Mouse (Mus musculus): ENCODE measurements around the gene Fignl2. TPM values are rescaled to one million over a fixed set of nuclear protein-coding genes. Genes with fewer than 3 reads are reported as not detected.
A peak's percentile ranks its signal among the peaks of the same experiment; 100 is the strongest.
"Not testable (repeated sequence)": the region's sequence is repeated elsewhere in the genome, so short reads cannot be mapped to it uniquely, and the experiment has no call there.

Gene Fignl2
- polyA plus RNA-seq, 1 experiment = 0.01 TPM

- peaks cover 30% of the 10 kb centered on the region for H3K27me3 ChIP-seq (ENCODE audit: control insufficient read depth, insufficient read depth, insufficient read length)
- H3ac ChIP-seq (ENCODE audit: control insufficient read depth, insufficient read length, low read depth) = no peak overlapping the region
- no peak overlapping the region for H3K4me3 ChIP-seq (ENCODE audit: insufficient read depth, poor library complexity, severe bottlenecking)
- TF ChIP-seq MYOD1 (IDR thresholded peaks at IDR 0.05; ENCODE audit: control insufficient read depth, insufficient read length, low read depth) (no peak), MAX (IDR thresholded peaks at IDR 0.05) (no peak), FOSL1 (IDR thresholded peaks at IDR 0.05; ENCODE audit: insufficient read depth, low read length, poor library complexity, severe bottlenecking) (no peak), MYOG (IDR thresholded peaks at IDR 0.05; ENCODE audit: control insufficient read depth, extremely low read depth, insufficient read length) (no peak), CTCF (IDR thresholded peaks at IDR 0.05; ENCODE audit: control insufficient read depth, insufficient read depth, insufficient read length) (no peak), CEBPB (IDR thresholded peaks at IDR 0.05; ENCODE audit: low read depth) (no peak)
- no peaks in the 10 kb centered on the region for H3K79me3 ChIP-seq (ENCODE audit: low read depth)
- no peaks in the 10 kb centered on the region for H3K36me3 ChIP-seq (ENCODE audit: control insufficient read depth, insufficient read depth)
- no peaks in the 10 kb centered on the region for H3K79me2 ChIP-seq (ENCODE audit: control insufficient read depth, insufficient read depth)
These were observed 43.3 kb upstream of the Fignl2 start for GRCm38 (mm10) chr15:101121411-101122289.

- H3K36me3 ChIP-seq (ENCODE audit: control insufficient read depth, insufficient read depth) = no peaks in the 10 kb centered on the region
- H3K4me3 ChIP-seq (ENCODE audit: insufficient read depth, poor library complexity, severe bottlenecking) = no peak overlapping the region
- H3K79me3 ChIP-seq (ENCODE audit: low read depth) = no peaks in the 10 kb centered on the region
- no peaks in the 10 kb centered on the region for H3K79me2 ChIP-seq (ENCODE audit: control insufficient read depth, insufficient read depth)
- no peak for TF ChIP-seq MYOG (IDR thresholded peaks at IDR 0.05; ENCODE audit: control insufficient read depth, extremely low read depth, insufficient read length)
- no peak for TF ChIP-seq FOSL1 (IDR thresholded peaks at IDR 0.05; ENCODE audit: insufficient read depth, low read length, poor library complexity, severe bottlenecking)
- no peak for TF ChIP-seq MAX (IDR thresholded peaks at IDR 0.05)
- no peak for TF ChIP-seq CEBPB (IDR thresholded peaks at IDR 0.05; ENCODE audit: low read depth)
- no peak overlapping the region for H3ac ChIP-seq (ENCODE audit: control insufficient read depth, insufficient read length, low read depth)
- H3K27me3 ChIP-seq (ENCODE audit: control insufficient read depth, insufficient read depth, insufficient read length) = peaks cover 20% of the 10 kb centered on the region
These were observed 40.2 kb upstream of the Fignl2 start for GRCm38 (mm10) chr15:101118399-101119125.

- Histone ChIP-seq H3ac (ENCODE audit: control insufficient read depth, insufficient read length, low read depth) (no peak within 1 kb of the TSS), H3K79me2 (ENCODE audit: control insufficient read depth, insufficient read depth) (no peaks in the 10 kb centered on the region), H3K36me3 (ENCODE audit: control insufficient read depth, insufficient read depth) (no peaks in the 10 kb centered on the region), H3K4me3 (ENCODE audit: insufficient read depth, poor library complexity, severe bottlenecking) (no peak within 1 kb of the TSS), H3K79me3 (ENCODE audit: low read depth) (no peaks in the 10 kb centered on the region), H3K27me3 (ENCODE audit: control insufficient read depth, insufficient read depth, insufficient read length) (peaks cover 38% of the 10 kb centered on the region)
- no peak for TF ChIP-seq MAX (IDR thresholded peaks at IDR 0.05)
- TF ChIP-seq FOSL1 (IDR thresholded peaks at IDR 0.05; ENCODE audit: insufficient read depth, low read length, poor library complexity, severe bottlenecking) = no peak
- TF ChIP-seq MYOD1 (IDR thresholded peaks at IDR 0.05; ENCODE audit: control insufficient read depth, insufficient read length, low read depth) = no peak
- TF ChIP-seq MYOG (IDR thresholded peaks at IDR 0.05; ENCODE audit: control insufficient read depth, extremely low read depth, insufficient read length) = no peak
- TF ChIP-seq CTCF (IDR thresholded peaks at IDR 0.05; ENCODE audit: control insufficient read depth, insufficient read depth, insufficient read length) = no peak
- TF ChIP-seq CEBPB (IDR thresholded peaks at IDR 0.05; ENCODE audit: low read depth) = no peak
- no peak for TF ChIP-seq USF1 (IDR thresholded peaks at IDR 0.05; ENCODE audit: low read depth)
These were observed 37.2 kb upstream of the Fignl2 start, which contains the start of gene Ankrd33 for GRCm38 (mm10) chr15:101115511-101116110. TSS of gene Ankrd33 (plus strand) at chr15:101115755.

- H3K4me3 ChIP-seq (ENCODE audit: insufficient read depth, poor library complexity, severe bottlenecking); H3K79me3 ChIP-seq (ENCODE audit: low read depth); H3K79me2 ChIP-seq (ENCODE audit: control insufficient read depth, insufficient read depth); H3ac ChIP-seq (ENCODE audit: control insufficient read depth, insufficient read length, low read depth); H3K36me3 ChIP-seq (ENCODE audit: control insufficient read depth, insufficient read depth): not testable (repeated sequence)
- H3K27me3 ChIP-seq (ENCODE audit: control insufficient read depth, insufficient read depth, insufficient read length) = peaks cover 43% of the 10 kb centered on the region
These were observed 35.4 kb upstream of the Fignl2 start for GRCm38 (mm10) chr15:101113778-101114177.

- no peak for TF ChIP-seq CTCF (IDR thresholded peaks at IDR 0.05; ENCODE audit: control insufficient read depth, insufficient read depth, insufficient read length)
- no peak for TF ChIP-seq FOSL1 (IDR thresholded peaks at IDR 0.05; ENCODE audit: insufficient read depth, low read length, poor library complexity, severe bottlenecking)
- TF ChIP-seq CEBPB (IDR thresholded peaks at IDR 0.05; ENCODE audit: low read depth) = peak; percentile 85
- TF ChIP-seq MYOG (IDR thresholded peaks at IDR 0.05; ENCODE audit: control insufficient read depth, extremely low read depth, insufficient read length) = no peak
- TF ChIP-seq MYOD1 (IDR thresholded peaks at IDR 0.05; ENCODE audit: control insufficient read depth, insufficient read length, low read depth) = no peak
- TF ChIP-seq MAX (IDR thresholded peaks at IDR 0.05) = no peak
- peak; percentile 81 for TF ChIP-seq USF1 (IDR thresholded peaks at IDR 0.05; ENCODE audit: low read depth)
- H3K79me3 ChIP-seq (ENCODE audit: low read depth) = no peaks in the 10 kb centered on the region
- H3K36me3 ChIP-seq (ENCODE audit: control insufficient read depth, insufficient read depth) = no peaks in the 10 kb centered on the region
- H3K79me2 ChIP-seq (ENCODE audit: control insufficient read depth, insufficient read depth) = no peaks in the 10 kb centered on the region
- H3K4me3 ChIP-seq (ENCODE audit: insufficient read depth, poor library complexity, severe bottlenecking) = no peak overlapping the region
- H3K27me3 ChIP-seq (ENCODE audit: control insufficient read depth, insufficient read depth, insufficient read length) = peaks cover 39% of the 10 kb centered on the region
- no peak overlapping the region for H3ac ChIP-seq (ENCODE audit: control insufficient read depth, insufficient read length, low read depth)
These were observed 34.8 kb upstream of the Fignl2 start for GRCm38 (mm10) chr15:101113176-101113575.
